Mouse (Mus musculus): ENCODE measurements around the gene Helz.
"Not testable (repeated sequence)": the region's sequence is repeated elsewhere in the genome, so short reads cannot be mapped to it uniquely, and the experiment has no call there.

Gene Helz

GRCm38 (mm10) chr11:107547351-107548203, at the start of gene Helz:
Gene Helz (plus strand): TSS chr11:107547930.
- DNase-seq, result peak; percentile 87 to 89

GRCm38 (mm10) chr11:107502801-107503200, 44.9 kb upstream of the Helz start:
- no peak for DNase-seq

GRCm38 (mm10) chr11:107504364-107504763, 43.4 kb upstream of the Helz start:
- not testable (repeated sequence) for DNase-seq

- DNase-seq, result peak; percentile 33 to 36
Observed at GRCm38 (mm10) chr11:107506260-107506659, 41.5 kb upstream of the Helz start.

GRCm38 (mm10) chr11:107509631-107510338, 37.9 kb upstream of the Helz start:
- DNase-seq, result no peak

DNA sequence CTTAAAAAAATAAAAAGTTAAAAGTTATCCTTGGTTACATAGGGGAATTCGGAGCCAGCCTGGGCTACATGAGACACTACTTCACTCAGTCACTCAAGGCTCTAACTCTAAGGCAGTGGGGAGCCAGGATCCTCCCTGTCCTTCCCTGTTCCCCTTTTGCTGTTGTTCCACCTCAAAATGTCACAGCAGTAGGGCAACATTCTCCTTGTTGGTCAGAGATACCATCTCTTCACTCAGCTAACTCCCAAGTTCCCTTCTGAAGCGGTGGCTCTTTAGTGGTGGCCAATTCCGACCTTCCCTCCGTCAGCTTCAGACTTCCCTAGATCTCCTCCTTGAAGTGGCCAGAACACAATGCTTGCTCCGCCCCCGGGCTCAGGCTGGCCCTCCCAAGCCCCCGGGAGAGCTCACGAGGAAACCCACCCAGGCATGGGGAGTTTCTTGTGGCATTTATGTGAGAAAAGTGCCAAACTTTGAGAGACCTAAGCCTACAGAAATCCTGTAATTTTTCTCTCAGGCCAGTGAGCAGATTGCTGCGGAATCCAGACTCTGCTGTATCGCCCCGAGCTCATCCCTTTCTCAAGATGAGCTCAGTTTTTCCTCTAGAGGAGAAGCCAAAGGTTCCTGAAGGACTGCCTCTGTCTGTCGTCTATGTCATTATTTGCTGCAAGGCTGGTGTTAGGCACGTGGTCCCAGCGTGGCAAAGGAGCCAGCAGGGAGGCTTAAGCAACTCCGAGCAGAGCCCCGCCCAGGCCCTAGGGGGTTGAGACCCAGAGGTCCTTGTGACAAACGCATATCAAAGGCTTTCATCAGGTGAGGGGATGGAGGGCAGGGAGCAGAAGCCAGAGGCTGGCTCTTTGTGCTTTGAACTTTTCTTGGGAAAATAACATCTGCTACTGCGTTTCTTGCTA, 37.1 kb upstream of the Helz start:
- DNase-seq, result peak in 1 of 2 experiments; percentile 30

DNA sequence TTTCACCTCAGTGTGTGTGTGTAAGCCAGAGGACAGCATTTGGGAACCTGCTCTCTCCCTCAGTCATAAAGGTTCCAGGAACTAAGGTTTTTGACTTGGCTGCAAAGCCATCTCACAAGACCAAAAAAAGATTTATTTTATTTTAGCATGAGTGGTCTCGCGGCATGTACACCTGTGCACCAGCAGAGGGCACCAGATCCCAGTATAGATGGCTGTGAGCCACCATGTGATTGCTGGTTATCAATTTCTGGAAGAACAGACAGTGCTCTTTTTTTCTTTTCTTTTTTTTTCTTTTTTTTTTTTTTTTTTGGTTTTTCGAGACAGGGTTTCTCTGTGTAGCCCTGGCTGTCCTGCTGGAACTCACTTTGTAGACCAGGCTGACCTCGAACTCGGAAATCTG, 35.8 kb upstream of the Helz start:
- DNase-seq, result peak; percentile 61 to 62

GRCm38 (mm10) chr11:107513047-107513446, 34.7 kb upstream of the Helz start:
- no peak for DNase-seq

DNA sequence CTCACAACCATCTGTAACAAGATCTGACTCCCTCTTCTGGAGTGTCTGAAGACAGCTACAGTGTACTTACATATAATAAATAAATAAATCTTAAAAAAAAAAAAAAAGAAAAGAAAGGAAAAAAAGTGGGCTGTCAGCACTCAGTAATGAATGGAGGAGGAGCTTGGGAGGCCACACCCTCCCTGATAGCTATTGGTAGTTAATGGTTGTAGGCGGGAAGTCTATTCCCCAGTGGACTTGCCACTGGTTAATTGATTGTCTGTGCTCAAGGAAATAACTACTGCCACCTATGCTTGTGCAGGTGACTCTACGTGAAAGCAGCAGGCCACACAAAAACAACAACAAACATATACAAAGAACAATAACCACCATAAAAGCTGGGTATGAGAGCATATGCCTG, 31.3 kb upstream of the Helz start:
- DNase-seq, result no peak

GRCm38 (mm10) chr11:107518645-107519429, 28.9 kb upstream of the Helz start:
- no peak for DNase-seq

- DNase-seq, result no peak
Observed at GRCm38 (mm10) chr11:107521153-107521552, 26.6 kb upstream of the Helz start.

DNA sequence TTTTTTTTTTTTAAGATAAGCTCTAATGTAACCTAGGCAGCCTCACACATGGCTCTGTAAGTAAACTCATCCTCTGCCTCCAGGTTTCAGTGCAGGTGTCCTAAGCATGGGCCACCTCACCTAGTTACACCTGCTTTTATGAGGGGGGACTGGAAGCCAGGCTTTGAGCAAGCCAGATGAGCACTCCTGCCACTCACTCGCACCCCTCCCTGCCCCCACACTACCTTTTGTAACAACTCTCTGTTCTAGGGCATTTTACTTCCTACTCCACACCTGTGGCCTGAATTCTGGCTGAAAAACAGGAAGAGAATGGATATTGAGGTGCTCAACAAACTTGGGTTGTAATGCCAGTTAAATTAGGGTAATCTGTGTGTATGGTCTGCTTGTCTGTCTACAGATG, 22.8 kb upstream of the Helz start:
- DNase-seq, result peak; percentile 29 to 51

DNA sequence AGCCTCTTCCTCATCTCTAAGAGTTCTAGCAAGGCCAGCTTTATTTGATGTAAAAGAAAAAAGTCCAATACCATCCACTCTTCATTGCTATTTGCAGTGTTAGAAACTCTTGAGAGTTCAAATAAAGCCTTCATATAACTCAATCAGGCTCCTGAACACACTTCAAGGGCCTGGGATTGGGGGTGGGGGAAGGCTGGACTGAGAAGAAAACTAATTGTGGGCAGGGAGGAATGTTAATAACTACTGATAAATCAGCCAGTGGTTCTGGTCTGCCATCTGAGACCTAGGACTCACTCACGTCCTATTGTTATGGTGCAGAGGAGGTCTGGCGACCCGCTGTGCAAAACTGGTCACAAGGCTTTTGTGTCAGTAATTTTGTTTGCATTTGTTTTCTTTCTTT, 20.1 kb upstream of the Helz start:
- DNase-seq, result no peak

DNA sequence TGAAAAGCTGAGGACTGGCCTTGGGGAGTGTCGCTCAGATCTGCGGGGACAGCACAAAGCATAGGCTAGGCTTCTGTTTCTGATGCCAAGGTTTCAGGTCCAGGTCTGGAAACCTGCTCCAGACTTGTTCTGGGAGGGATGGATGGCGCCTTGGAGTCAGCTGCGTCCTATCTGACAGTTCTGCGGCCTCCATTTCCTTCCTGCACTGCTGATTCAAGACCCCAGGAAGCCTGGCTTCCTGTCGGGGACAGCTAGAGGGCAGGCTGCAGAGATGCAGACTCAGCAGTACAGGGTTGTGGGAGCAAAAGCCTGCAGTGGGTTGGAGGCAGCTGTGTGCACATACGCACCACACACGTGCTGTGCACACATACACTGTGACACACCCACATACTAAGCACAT, 18.4 kb upstream of the Helz start:
- peak; percentile 71 to 85 for DNase-seq

DNA sequence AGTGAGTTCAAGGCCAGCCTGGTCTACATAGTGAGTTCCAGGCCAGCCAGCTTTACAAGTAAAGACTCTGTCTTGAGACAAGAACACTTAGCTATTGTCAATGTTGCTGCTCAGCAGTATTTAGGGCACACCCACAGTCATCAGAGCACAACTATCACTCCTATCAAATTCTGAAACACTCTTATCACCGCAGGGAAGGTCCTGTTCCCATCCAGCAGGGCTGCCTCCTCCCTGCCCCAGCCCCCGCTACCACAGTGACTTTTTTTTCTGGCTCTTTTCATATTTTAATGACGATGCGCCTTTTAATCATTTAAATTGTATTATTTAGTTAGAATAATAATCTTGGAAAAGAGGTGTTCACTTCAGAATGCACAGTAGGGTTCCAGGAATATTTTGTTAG, 16.3 kb upstream of the Helz start:
- DNase-seq, result no peak

DNA sequence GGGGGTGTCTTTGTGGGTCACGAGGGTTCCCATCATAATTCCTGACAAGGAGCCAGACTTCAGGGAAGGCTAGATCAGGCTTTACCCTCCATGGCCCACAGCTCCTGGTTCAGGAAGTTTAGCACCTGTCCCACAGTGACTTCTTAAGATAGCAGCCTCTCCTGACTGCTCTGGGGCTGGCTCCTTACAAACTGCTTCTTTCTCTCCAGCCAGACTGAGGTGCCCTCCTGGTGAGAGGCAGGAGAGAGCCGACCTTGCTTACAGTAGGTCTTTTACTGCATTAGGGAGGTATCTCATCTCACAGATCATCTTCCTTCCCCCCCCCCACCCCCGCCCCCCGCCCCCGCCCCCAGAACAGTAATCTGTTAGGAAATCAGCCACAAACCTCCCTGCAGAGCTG, 15.5 kb upstream of the Helz start:
- no peak for DNase-seq

- no peak for DNase-seq
Observed at GRCm38 (mm10) chr11:107538994-107539393, 8.7 kb upstream of the Helz start.

- DNase-seq, result no peak
Observed at GRCm38 (mm10) chr11:107540339-107540738, 7.4 kb upstream of the Helz start.

DNA sequence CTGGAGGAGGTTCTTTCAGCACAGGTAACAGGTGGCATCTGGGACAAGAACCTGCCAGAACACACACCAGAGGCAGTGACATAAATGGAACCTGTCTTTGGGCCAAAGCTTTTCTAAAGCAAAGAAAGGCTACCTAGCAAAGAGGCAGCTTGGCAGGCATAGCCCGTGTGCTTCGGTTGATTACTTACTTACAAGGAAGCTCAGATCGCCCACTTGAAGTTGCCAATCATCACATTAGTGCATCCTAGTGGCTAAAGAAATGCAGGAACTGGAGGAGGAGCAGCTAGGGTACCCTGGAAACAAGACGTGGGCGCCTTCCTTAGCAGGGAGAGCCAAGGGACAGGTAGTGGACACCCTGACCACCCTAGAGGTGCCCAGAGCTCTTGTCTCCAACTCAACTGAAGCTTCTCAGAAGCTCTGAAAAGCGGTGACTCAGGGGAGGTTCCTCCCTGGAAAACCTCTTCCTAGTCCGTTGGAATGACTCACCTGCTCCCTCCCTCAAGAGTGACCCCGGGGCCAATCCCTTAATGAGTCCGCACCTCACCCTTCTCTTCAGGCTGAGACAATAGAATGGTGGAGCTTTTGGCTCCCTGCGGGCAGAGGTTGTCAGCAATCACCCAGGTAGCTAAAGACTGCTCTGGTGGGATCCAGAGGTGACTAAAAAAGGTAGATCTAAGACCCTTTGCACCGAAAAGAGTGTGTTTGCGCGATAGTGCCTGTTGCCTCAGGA, 1.8 kb upstream of the Helz start:
- DNase-seq, result no peak

GRCm38 (mm10) chr11:107546667-107547301, 946 bp upstream of the Helz start:
- peak; percentile 53 to 68 for DNase-seq
